Mouse (Mus musculus): ENCODE results near the gene Lhpp. TPM values are rescaled to one million over a fixed set of nuclear protein-coding genes. Genes with fewer than 3 reads are reported as not detected.
A peak's percentile ranks its signal among the peaks of the same experiment; 100 is the strongest.

Lhpp gene
- polyA plus RNA-seq, 1 experiment from 2014 or later = 25.5 TPM

DNA sequence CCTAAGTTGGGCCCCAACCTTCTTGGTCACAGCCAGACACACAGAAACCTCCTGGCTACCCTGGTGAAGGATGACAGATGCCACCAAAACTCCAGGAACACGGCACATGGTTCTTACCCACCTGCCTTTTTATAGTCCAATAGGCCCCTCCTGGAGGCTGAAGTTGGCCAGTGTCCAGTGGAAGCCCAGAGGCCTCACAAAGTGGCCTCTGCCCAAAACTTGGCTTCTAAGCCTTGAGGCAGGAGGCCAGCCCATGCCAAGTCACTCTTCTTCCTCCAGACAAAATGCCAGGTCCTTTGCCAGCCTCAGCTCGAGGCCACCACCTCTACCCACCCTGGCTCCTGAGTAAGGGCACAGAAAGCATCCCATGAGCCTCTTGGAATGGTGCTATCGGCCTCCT is 72.5 kb downstream of the Lhpp start:
- H3K27ac ChIP-seq (replicated peaks) = no peak overlapping the region
- H3K4me3 ChIP-seq = no peak overlapping the region
- no peaks in the 10 kb centered on the region for H3K27me3 ChIP-seq (replicated peaks)
- no peak overlapping the region for H3K4me2 ChIP-seq
- 60% methylated on average over 3 of the region's 3 CpGs for WGBS
- H3K36me3 ChIP-seq = no peaks in the 10 kb centered on the region
- peaks cover 35% of the 10 kb centered on the region for H3K4me1 ChIP-seq
- ATAC-seq (ENCODE audit: extremely low read depth, insufficient number of reproducible peaks, low FRiP score, low TSS enrichment) = no peak
- H3K9ac ChIP-seq = no peak overlapping the region
- no peaks in the 10 kb centered on the region for H3K9me3 ChIP-seq

GRCm38 (mm10) chr7:132683923-132684322 is 73.5 kb downstream of the Lhpp start:
- 62% methylated on average over 4 of the region's 4 CpGs for WGBS
- Histone ChIP-seq H3K4me2 (no peak overlapping the region), H3K27me3 (replicated peaks) (no peaks in the 10 kb centered on the region), H3K9ac (no peak overlapping the region), H3K36me3 (no peaks in the 10 kb centered on the region), H3K4me1 (peaks cover 46% of the 10 kb centered on the region), H3K4me3 (no peak overlapping the region), H3K27ac (replicated peaks) (no peak overlapping the region), H3K9me3 (no peaks in the 10 kb centered on the region)
- ATAC-seq (ENCODE audit: extremely low read depth, insufficient number of reproducible peaks, low FRiP score, low TSS enrichment) = no peak

GRCm38 (mm10) chr7:132686515-132686914 is 76.1 kb downstream of the Lhpp start:
- Histone ChIP-seq H3K27me3 (replicated peaks) (no peaks in the 10 kb centered on the region), H3K27ac (replicated peaks) (no peak overlapping the region), H3K9me3 (no peaks in the 10 kb centered on the region), H3K4me2 (no peak overlapping the region), H3K9ac (no peak overlapping the region), H3K36me3 (no peaks in the 10 kb centered on the region), H3K4me3 (no peak overlapping the region), H3K4me1 (peaks cover 55% of the 10 kb centered on the region)
- 64% methylated on average over 3 of the region's 3 CpGs for WGBS
- ATAC-seq (ENCODE audit: extremely low read depth, insufficient number of reproducible peaks, low FRiP score, low TSS enrichment) = no peak

DNA sequence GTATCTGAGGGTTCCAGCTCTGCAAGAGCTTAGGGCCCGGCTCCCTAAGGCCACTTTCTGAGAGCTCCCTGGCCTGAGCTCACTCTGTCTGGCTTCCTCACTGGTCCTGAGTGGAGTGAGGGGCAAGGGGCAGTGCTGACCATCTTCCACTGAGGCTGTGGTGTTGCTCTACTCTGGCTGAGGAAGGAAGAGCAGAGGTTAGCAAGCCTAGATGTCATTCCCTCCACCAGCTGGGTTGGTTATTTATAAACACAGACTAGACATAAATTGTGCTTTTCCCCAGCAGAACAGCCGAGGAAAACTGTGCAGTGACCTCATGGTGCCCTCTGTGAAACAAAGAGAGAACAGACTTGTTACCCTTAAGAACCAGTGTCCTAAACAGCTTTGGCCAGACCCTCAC is 77.5 kb downstream of the Lhpp start:
- no peak overlapping the region for H3K9ac ChIP-seq
- WGBS = 29% methylated on average over 2 of the region's 2 CpGs
- H3K27ac ChIP-seq (replicated peaks) = peak overlapping the region; percentile 81; the same call in 1 of the 2 replicates
- H3K4me2 ChIP-seq = no peak overlapping the region
- H3K9me3 ChIP-seq = no peaks in the 10 kb centered on the region
- H3K4me3 ChIP-seq = no peak overlapping the region
- H3K36me3 ChIP-seq = no peaks in the 10 kb centered on the region
- no peaks in the 10 kb centered on the region for H3K27me3 ChIP-seq (replicated peaks)
- H3K4me1 ChIP-seq = peaks cover 50% of the 10 kb centered on the region
- ATAC-seq (ENCODE audit: extremely low read depth, insufficient number of reproducible peaks, low FRiP score, low TSS enrichment) = no peak

DNA sequence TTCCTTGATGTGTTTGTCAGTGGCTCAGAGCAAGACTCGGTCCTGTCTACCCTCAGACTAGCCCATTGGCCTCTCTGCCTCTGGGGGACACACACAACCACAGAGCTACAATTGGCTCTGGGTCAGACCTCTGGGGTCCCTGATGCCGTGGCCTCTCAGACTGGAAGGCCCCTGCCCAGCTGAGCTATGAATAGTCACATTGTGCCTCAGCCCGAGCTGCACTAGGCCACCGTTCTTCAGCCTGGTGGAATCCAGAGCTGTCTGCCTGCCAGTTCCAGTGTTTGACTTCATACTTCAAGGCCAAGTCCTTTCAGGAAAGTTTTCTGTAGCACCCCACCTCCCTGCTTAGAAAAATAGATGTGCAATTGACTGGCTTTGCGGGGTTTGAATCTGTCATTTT is 78.3 kb downstream of the Lhpp start:
- no peak for ATAC-seq (ENCODE audit: extremely low read depth, insufficient number of reproducible peaks, low FRiP score, low TSS enrichment)
- no peaks in the 10 kb centered on the region for H3K36me3 ChIP-seq
- H3K27me3 ChIP-seq (replicated peaks) = no peaks in the 10 kb centered on the region
- no peaks in the 10 kb centered on the region for H3K9me3 ChIP-seq
- peak overlapping the region; percentile 45 for H3K9ac ChIP-seq
- H3K27ac ChIP-seq (replicated peaks) = peak overlapping the region; percentile 81
- 35% methylated on average over 5 of the region's 5 CpGs for WGBS
- no peak overlapping the region for H3K4me3 ChIP-seq
- H3K4me2 ChIP-seq = no peak overlapping the region
- H3K4me1 ChIP-seq = peaks cover 42% of the 10 kb centered on the region

DNA sequence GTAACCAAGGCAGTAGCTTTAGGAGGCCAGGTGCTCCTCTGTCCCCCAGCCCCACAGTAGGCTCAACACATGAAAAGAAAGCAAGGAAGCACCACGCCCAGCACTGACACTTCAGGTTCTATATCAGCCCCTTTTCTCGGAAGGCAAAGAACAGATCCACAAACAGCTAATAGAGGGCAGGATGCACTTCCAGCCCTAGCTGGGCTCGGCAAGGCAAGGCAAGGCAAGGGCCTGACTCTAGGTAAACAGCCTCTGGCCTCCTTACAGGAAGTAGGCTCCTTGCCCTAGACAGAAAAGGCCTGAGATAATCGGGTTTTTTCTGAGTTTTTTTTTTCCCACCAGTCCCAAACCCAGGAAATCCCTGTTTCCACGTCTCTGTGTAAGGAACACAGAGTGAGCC is 79.3 kb downstream of the Lhpp start:
- peaks cover 40% of the 10 kb centered on the region for H3K4me1 ChIP-seq
- 56% methylated on average over 5 of the region's 5 CpGs for WGBS
- H3K9ac ChIP-seq = 0 out of 2 replicates have a peak overlapping the region, but pooled peaks have one; percentile 7
- ATAC-seq (ENCODE audit: extremely low read depth, insufficient number of reproducible peaks, low FRiP score, low TSS enrichment) = no peak
- peak overlapping the region; percentile 81 for H3K27ac ChIP-seq (replicated peaks)
- H3K36me3 ChIP-seq = peaks cover 3% of the 10 kb centered on the region; the same call in 1 of the 2 replicates
- H3K27me3 ChIP-seq (replicated peaks) = no peaks in the 10 kb centered on the region
- no peak overlapping the region for H3K4me3 ChIP-seq
- H3K9me3 ChIP-seq = no peaks in the 10 kb centered on the region
- no peak overlapping the region for H3K4me2 ChIP-seq

- Histone ChIP-seq H3K9me3 (no peaks in the 10 kb centered on the region), H3K4me3 (no peak overlapping the region), H3K4me1 (peaks cover 40% of the 10 kb centered on the region), H3K4me2 (no peak overlapping the region), H3K27me3 (replicated peaks) (no peaks in the 10 kb centered on the region), H3K9ac (no peak overlapping the region), H3K36me3 (peaks cover 6% of the 10 kb centered on the region; the same call in 1 of the 2 replicates), H3K27ac (replicated peaks) (no peak overlapping the region)
- 83% methylated on average over 14 of the region's 14 CpGs for WGBS
- ATAC-seq (ENCODE audit: extremely low read depth, insufficient number of reproducible peaks, low FRiP score, low TSS enrichment) = no peak
Measured at GRCm38 (mm10) chr7:132690716-132691472, 80.5 kb downstream of the Lhpp start.

- H3K4me3 ChIP-seq = no peak overlapping the region
- H3K9ac ChIP-seq = no peak overlapping the region
- no peak overlapping the region for H3K27ac ChIP-seq (replicated peaks)
- no peaks in the 10 kb centered on the region for H3K9me3 ChIP-seq
- 70% methylated on average over 9 of the region's 9 CpGs for WGBS
- H3K4me1 ChIP-seq = peaks cover 27% of the 10 kb centered on the region
- H3K36me3 ChIP-seq = peaks cover 6% of the 10 kb centered on the region; the same call in 1 of the 2 replicates
- no peak for ATAC-seq (ENCODE audit: extremely low read depth, insufficient number of reproducible peaks, low FRiP score, low TSS enrichment)
- no peaks in the 10 kb centered on the region for H3K27me3 ChIP-seq (replicated peaks)
- no peak overlapping the region for H3K4me2 ChIP-seq
Measured at GRCm38 (mm10) chr7:132692719-132693118, 82.3 kb downstream of the Lhpp start.

- H3K9ac ChIP-seq = no peak overlapping the region
- no peaks in the 10 kb centered on the region for H3K9me3 ChIP-seq
- H3K4me1 ChIP-seq = peaks cover 18% of the 10 kb centered on the region
- ATAC-seq (ENCODE audit: extremely low read depth, insufficient number of reproducible peaks, low FRiP score, low TSS enrichment) = no peak
- H3K36me3 ChIP-seq = peaks cover 6% of the 10 kb centered on the region; the same call in 1 of the 2 replicates
- H3K27me3 ChIP-seq (replicated peaks) = no peaks in the 10 kb centered on the region
- H3K27ac ChIP-seq (replicated peaks) = no peak overlapping the region
- H3K4me3 ChIP-seq = no peak overlapping the region
- H3K4me2 ChIP-seq = no peak overlapping the region
- WGBS = 83% methylated on average over 2 of the region's 2 CpGs
Measured at GRCm38 (mm10) chr7:132693561-132693960, 83.1 kb downstream of the Lhpp start.

GRCm38 (mm10) chr7:132697258-132697796 is 86.9 kb downstream of the Lhpp start:
- 79% methylated on average over 8 of the region's 8 CpGs for WGBS
- ATAC-seq (ENCODE audit: extremely low read depth, insufficient number of reproducible peaks, low FRiP score, low TSS enrichment) = no peak
- H3K4me2 ChIP-seq = no peak overlapping the region
- H3K27me3 ChIP-seq (replicated peaks) = no peaks in the 10 kb centered on the region
- H3K36me3 ChIP-seq = peaks cover 6% of the 10 kb centered on the region; the same call in 1 of the 2 replicates
- no peak overlapping the region for H3K9ac ChIP-seq
- H3K9me3 ChIP-seq = no peaks in the 10 kb centered on the region
- no peak overlapping the region for H3K27ac ChIP-seq (replicated peaks)
- peaks cover 12% of the 10 kb centered on the region; the same call in 1 of the 2 replicates for H3K4me1 ChIP-seq
- no peak overlapping the region for H3K4me3 ChIP-seq

GRCm38 (mm10) chr7:132698737-132699136 is 88.3 kb downstream of the Lhpp start:
- Histone ChIP-seq H3K36me3 (peaks cover 6% of the 10 kb centered on the region; the same call in 1 of the 2 replicates), H3K27me3 (replicated peaks) (no peaks in the 10 kb centered on the region), H3K27ac (replicated peaks) (no peak overlapping the region), H3K4me3 (no peak overlapping the region), H3K9ac (no peak overlapping the region), H3K4me2 (no peak overlapping the region), H3K4me1 (peaks cover 12% of the 10 kb centered on the region; the same call in 1 of the 2 replicates), H3K9me3 (no peaks in the 10 kb centered on the region)
- WGBS = 79% methylated on average over 4 of the region's 4 CpGs
- no peak for ATAC-seq (ENCODE audit: extremely low read depth, insufficient number of reproducible peaks, low FRiP score, low TSS enrichment)
